Mouse (Mus musculus) heart, embryonic 13.5 days (tissue): Measurements from ENCODE around the gene Taf15. TPM values are rescaled to one million over a fixed set of nuclear protein-coding genes. Genes with fewer than 3 reads are reported as not detected.

ENCODE experiments used
- ATAC-seq: fragments of 200-750 bp; cut with Nextera tagmentation; 2 replicates; pipeline ENCODE4 v1.8.0; 2017; ENCODE audit warnings: moderate TSS enrichment; ENCODE audit not compliant: insufficient number of reproducible peaks, low FRiP score, low TSS enrichment; ENCODE audit errors: extremely low read depth
- H3K27ac ChIP-seq: fragments of 300-500 bp; sonication (generic); replicated peaks from 2 replicates; pipeline ENCODE4 v1.5.1; 2015; ENCODE audit warnings: moderate library complexity, mild to moderate bottlenecking, inconsistent platforms
- H3K27me3 ChIP-seq: fragments of 300-500 bp; sonication (generic); replicated peaks from 2 replicates; pipeline ENCODE4 v1.6.1; 2015; ENCODE audit warnings: mild to moderate bottlenecking, inconsistent platforms
- H3K36me3 ChIP-seq: fragments of 300-500 bp; sonication (generic); 2 replicates; pipeline ENCODE4 v1.6.1; 2015; ENCODE audit warnings: mild to moderate bottlenecking, inconsistent platforms
- H3K4me1 ChIP-seq: fragments of 300-500 bp; sonication (generic); 2 replicates; pipeline ENCODE4 v1.6.1; 2015; ENCODE audit warnings: inconsistent platforms
- H3K4me2 ChIP-seq: fragments of 300-500 bp; sonication (generic); 2 replicates; pipeline ENCODE4 v1.6.1; 2015; ENCODE audit warnings: inconsistent platforms, mild to moderate bottlenecking, moderate library complexity
- H3K4me3 ChIP-seq: fragments of 300-500 bp; sonication (generic); 2 replicates; pipeline ENCODE4 v1.5.1; 2015; ENCODE audit warnings: moderate library complexity, mild to moderate bottlenecking, inconsistent platforms
- H3K9ac ChIP-seq: fragments of 300-500 bp; sonication (generic); 2 replicates; pipeline ENCODE4 v1.6.1; 2015; ENCODE audit warnings: inconsistent platforms, mild to moderate bottlenecking, moderate library complexity
- H3K9me3 ChIP-seq: fragments of 300-500 bp; sonication (generic); 2 replicates; pipeline ENCODE4 v1.6.1; 2016; ENCODE audit warnings: inconsistent platforms
- WGBS: fragments of 180-500 bp; shearing (Covaris S2); methylation state at CpG from one replicate; pipeline ENCODE4 v1.1.7; 2015; ENCODE audit warnings: mixed read lengths; 5-methylcytosine and 5-hydroxymethylcytosine counted together
- polyA plus RNA-seq: library from polyadenylated mRNA; unstranded; fragments of >200 nt; fragmentation: Nextera tagmentation; extraction: Ambion mirVana; gene quantifications from 2 replicates; pipeline ENCODE4 v1.2.1, GENCODE M21; 2015

Taf15 gene
- polyA plus RNA-seq, 1 experiment from 2014 or later: 10.5 TPM

GRCm38 (mm10) chr11:83457912-83458601 lies 14.8 kb upstream of the Taf15 start:
- peaks cover 65% of the 10 kb centered on the region for H3K4me1 ChIP-seq
- peaks cover 33% of the 10 kb centered on the region for H3K27me3 ChIP-seq
- no peaks in the 10 kb centered on the region for H3K9me3 ChIP-seq
- no peaks in the 10 kb centered on the region for H3K36me3 ChIP-seq
- H3K4me2 ChIP-seq: no peak overlapping the region
- peak overlapping the region; percentile 10; the same call in 1 of the 2 replicates for H3K9ac ChIP-seq
- no peak overlapping the region for H3K27ac ChIP-seq
- no peak for ATAC-seq
- 55% methylated on average over 9 of the region's 9 CpGs for WGBS
- H3K4me3 ChIP-seq: no peak overlapping the region

- Histone ChIP-seq H3K9me3 (no peaks in the 10 kb centered on the region), H3K27ac (no peak overlapping the region), H3K27me3 (peaks cover 58% of the 10 kb centered on the region), H3K4me1 (peaks cover 59% of the 10 kb centered on the region), H3K4me2 (peak overlapping the region; percentile 97), H3K4me3 (peak overlapping the region; percentile 76), H3K9ac (peak overlapping the region; percentile 86), H3K36me3 (no peaks in the 10 kb centered on the region)
- WGBS: 77% methylated on average over 10 of the region's 10 CpGs
- ATAC-seq: no peak
Observed at GRCm38 (mm10) chr11:83461462-83462027, 11.3 kb upstream of the Taf15 start.

GRCm38 (mm10) chr11:83462711-83463244 lies 10.1 kb upstream of the Taf15 start, which contains the start of gene Mmp28:
Gene Mmp28, minus strand, starts transcription at chr11:83463071.
- H3K4me2 ChIP-seq: peak within 1 kb of the TSS; percentile 97
- H3K9me3 ChIP-seq: no peaks in the 10 kb centered on the region
- peaks cover 61% of the 10 kb centered on the region for H3K4me1 ChIP-seq
- peak; percentile 8; the same call in 1 of the 2 replicates for ATAC-seq
- H3K27ac ChIP-seq: 0 out of 2 replicates have a peak within 1 kb of the TSS, but pooled peaks have one; percentile 37
- no peaks in the 10 kb centered on the region for H3K36me3 ChIP-seq
- peak within 1 kb of the TSS; percentile 86 for H3K9ac ChIP-seq
- 0% methylated on average over 39 of the region's 42 CpGs for WGBS
- H3K4me3 ChIP-seq: peak within 1 kb of the TSS; percentile 76
- H3K27me3 ChIP-seq: peaks cover 58% of the 10 kb centered on the region

DNA sequence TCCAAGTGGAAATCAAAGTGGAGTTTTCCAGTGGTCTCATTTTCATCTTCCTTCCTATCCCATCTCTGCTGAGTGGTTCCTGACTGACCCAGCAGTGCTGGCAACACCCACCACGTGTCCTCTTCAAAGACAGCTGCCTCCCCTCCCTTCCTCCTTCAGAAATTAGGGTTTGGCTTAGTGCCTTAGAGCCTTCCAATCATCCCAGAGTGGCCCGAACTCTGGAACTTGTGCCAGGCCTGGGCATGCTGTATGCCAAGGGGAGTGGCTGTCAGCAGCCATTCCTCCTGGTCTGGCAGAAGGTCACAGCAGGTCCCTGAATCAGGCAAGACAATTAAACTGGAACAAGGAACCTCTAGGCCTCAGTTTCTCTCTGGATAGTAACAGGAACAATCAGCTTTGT lies 6.9 kb upstream of the Taf15 start:
- no peak overlapping the region for H3K27ac ChIP-seq

GRCm38 (mm10) chr11:83467120-83467652 lies 5.7 kb upstream of the Taf15 start:
- Histone ChIP-seq H3K36me3 (no peaks in the 10 kb centered on the region), H3K9ac (no peak overlapping the region), H3K27ac (peak overlapping the region; percentile 67), H3K4me3 (no peak overlapping the region), H3K27me3 (peaks cover 48% of the 10 kb centered on the region), H3K4me1 (peaks cover 55% of the 10 kb centered on the region), H3K4me2 (peak overlapping the region; percentile 16), H3K9me3 (no peaks in the 10 kb centered on the region)
- peak; percentile 56 for ATAC-seq
- 13% methylated on average over 11 of the region's 11 CpGs for WGBS

More for the DNA sequence above, 6.9 kb upstream of the Taf15 start:
- Histone ChIP-seq H3K4me2 (no peak overlapping the region), H3K36me3 (no peaks in the 10 kb centered on the region), H3K9ac (no peak overlapping the region), H3K4me1 (peaks cover 52% of the 10 kb centered on the region), H3K9me3 (no peaks in the 10 kb centered on the region), H3K4me3 (no peak overlapping the region), H3K27me3 (peaks cover 58% of the 10 kb centered on the region)
- WGBS: 28% methylated on average over 2 of the region's 2 CpGs
- no peak for ATAC-seq

DNA sequence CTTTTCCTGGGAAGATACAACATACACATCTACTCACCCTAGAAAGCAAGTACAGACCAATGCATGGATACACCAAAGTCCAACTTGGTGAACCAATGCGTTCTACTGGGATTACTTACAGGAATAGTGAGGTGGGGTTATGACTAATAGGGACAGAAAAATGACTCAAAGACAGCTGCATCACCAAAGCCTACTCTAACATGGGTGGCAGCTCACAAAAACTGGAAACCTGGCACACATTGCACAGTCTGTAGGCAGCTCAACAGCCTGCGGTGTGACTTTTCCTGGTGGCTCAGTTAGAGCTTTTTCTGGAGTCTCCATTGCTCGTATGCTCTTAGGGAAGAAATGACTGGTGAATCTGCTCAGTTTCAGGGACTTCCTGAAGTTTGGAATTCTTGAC lies 4.1 kb upstream of the Taf15 start:
- ATAC-seq: no peak
- Histone ChIP-seq H3K27me3 (peaks cover 37% of the 10 kb centered on the region), H3K4me1 (peaks cover 47% of the 10 kb centered on the region), H3K9me3 (no peaks in the 10 kb centered on the region), H3K27ac (no peak overlapping the region), H3K9ac (no peak overlapping the region), H3K4me3 (no peak overlapping the region), H3K36me3 (no peaks in the 10 kb centered on the region), H3K4me2 (no peak overlapping the region)
- 86% methylated on average over 3 of the region's 3 CpGs for WGBS

GRCm38 (mm10) chr11:83471766-83472165 lies 1.1 kb upstream of the Taf15 start:
- peaks cover 12% of the 10 kb centered on the region; the same call in 1 of the 2 replicates for H3K27me3 ChIP-seq
- peak overlapping the region; percentile 71 for H3K4me2 ChIP-seq
- ATAC-seq: no peak
- peaks cover 9% of the 10 kb centered on the region for H3K36me3 ChIP-seq
- peak overlapping the region; percentile 85; the same call in 1 of the 2 replicates for H3K4me3 ChIP-seq
- H3K9me3 ChIP-seq: no peaks in the 10 kb centered on the region
- 72% methylated on average over 2 of the region's 2 CpGs for WGBS
- peak overlapping the region; percentile 80 for H3K9ac ChIP-seq
- H3K27ac ChIP-seq: no peak overlapping the region
- H3K4me1 ChIP-seq: peaks cover 46% of the 10 kb centered on the region

DNA sequence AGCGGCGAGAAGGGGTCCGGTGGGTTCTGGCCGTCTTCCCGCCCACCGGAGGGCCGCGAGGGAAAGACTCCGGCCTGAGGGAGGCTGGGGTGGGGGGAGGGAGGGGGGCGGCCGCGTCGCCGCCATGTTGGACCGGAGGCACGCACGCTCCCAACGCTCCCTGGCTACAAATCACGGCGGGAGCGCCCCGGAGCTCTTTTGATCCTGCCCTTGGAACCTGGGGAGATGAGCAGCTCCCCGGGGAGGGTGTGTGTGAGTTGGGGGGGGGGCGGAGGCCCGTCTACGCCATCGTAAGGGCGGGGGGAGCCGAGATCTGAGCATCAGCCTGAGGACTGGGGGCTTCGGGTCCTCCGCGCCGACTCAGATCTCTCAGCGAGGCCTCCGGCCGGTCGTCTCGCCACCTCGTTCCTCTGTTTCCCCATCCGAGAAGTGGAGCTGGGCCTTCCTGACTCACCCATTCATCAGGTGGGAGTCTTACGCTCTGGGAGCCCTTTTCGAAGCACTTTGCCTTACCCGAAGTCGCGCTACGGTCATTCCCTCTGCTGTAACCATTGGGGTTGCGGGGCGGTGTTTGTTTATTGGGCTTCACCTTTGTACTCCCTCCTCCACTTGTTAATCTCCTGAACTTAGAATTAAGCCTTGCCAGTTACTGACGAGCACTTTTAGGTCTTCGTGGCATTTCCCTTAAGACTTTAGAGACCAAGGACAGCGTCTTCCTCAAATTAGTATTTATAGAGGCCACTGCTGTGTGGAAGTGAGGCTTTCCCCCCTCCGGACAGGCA lies 540 bp downstream of the Taf15 start:
- Histone ChIP-seq H3K4me3 (peak overlapping the region; percentile 85), H3K36me3 (peaks cover 20% of the 10 kb centered on the region), H3K27ac (peak overlapping the region; percentile 91), H3K9me3 (no peaks in the 10 kb centered on the region), H3K4me1 (peaks cover 35% of the 10 kb centered on the region), H3K27me3 (peaks cover 12% of the 10 kb centered on the region; the same call in 1 of the 2 replicates), H3K9ac (peak overlapping the region; percentile 93), H3K4me2 (peak overlapping the region; percentile 88)
- WGBS: under 1% methylated on average over 48 of the region's 52 CpGs
- peak; percentile 57; the same call in 1 of the 2 replicates for ATAC-seq

GRCm38 (mm10) chr11:83491488-83491887 lies 18.6 kb downstream of the Taf15 start:
- 85% methylated on average over 4 of the region's 4 CpGs for WGBS
- Histone ChIP-seq H3K4me2 (no peak overlapping the region), H3K9me3 (no peaks in the 10 kb centered on the region), H3K36me3 (peaks cover 53% of the 10 kb centered on the region), H3K27ac (no peak overlapping the region), H3K4me3 (no peak overlapping the region), H3K9ac (no peak overlapping the region), H3K4me1 (no peaks in the 10 kb centered on the region), H3K27me3 (no peaks in the 10 kb centered on the region)
- ATAC-seq: no peak

- Histone ChIP-seq H3K9me3 (no peaks in the 10 kb centered on the region), H3K4me1 (no peaks in the 10 kb centered on the region), H3K27ac (no peak overlapping the region), H3K9ac (no peak overlapping the region), H3K4me3 (no peak overlapping the region), H3K36me3 (peaks cover 52% of the 10 kb centered on the region), H3K27me3 (no peaks in the 10 kb centered on the region), H3K4me2 (no peak overlapping the region)
- ATAC-seq: no peak
- 91% methylated on average over 2 of the region's 2 CpGs for WGBS
Observed at GRCm38 (mm10) chr11:83495571-83495970, 22.7 kb downstream of the Taf15 start.

- Histone ChIP-seq H3K36me3 (peaks cover 79% of the 10 kb centered on the region), H3K27ac (no peak overlapping the region), H3K27me3 (no peaks in the 10 kb centered on the region), H3K9me3 (no peaks in the 10 kb centered on the region), H3K4me1 (peaks cover 11% of the 10 kb centered on the region), H3K9ac (no peak overlapping the region), H3K4me3 (no peak overlapping the region), H3K4me2 (no peak overlapping the region)
- no peak for ATAC-seq
- WGBS: 94% methylated on average over 5 of the region's 5 CpGs
Observed at GRCm38 (mm10) chr11:83504308-83504707, 31.4 kb downstream of the Taf15 start.
